Mouse (Mus musculus): ENCODE data around the gene Sf3a1. TPM values are rescaled to one million over a fixed set of nuclear protein-coding genes. Genes with fewer than 3 reads are reported as not detected.

Sf3a1 gene
- polyA plus RNA-seq (2014; fragmentation: Illumina TruSeq; extraction: RNeasy Lipid Tissue Mini Kit (QIAGEN cat#74804); ENCODE audit: low replicate concordance): 9.0 TPM

GRCm38 (mm10) chr11:4159808-4160708 is at the start of gene Sf3a1, which contains the start of gene Ccdc157:
Gene Sf3a1 (plus strand): TSS chr11:4160350.
Gene Ccdc157 (minus strand): TSS chr11:4160293.

GRCm38 (mm10) chr11:4122742-4123579 is 37.2 kb upstream of the Sf3a1 start, which contains the start of gene Sec14l2:
Gene Sec14l2 (minus strand): TSS chr11:4123415.

DNA sequence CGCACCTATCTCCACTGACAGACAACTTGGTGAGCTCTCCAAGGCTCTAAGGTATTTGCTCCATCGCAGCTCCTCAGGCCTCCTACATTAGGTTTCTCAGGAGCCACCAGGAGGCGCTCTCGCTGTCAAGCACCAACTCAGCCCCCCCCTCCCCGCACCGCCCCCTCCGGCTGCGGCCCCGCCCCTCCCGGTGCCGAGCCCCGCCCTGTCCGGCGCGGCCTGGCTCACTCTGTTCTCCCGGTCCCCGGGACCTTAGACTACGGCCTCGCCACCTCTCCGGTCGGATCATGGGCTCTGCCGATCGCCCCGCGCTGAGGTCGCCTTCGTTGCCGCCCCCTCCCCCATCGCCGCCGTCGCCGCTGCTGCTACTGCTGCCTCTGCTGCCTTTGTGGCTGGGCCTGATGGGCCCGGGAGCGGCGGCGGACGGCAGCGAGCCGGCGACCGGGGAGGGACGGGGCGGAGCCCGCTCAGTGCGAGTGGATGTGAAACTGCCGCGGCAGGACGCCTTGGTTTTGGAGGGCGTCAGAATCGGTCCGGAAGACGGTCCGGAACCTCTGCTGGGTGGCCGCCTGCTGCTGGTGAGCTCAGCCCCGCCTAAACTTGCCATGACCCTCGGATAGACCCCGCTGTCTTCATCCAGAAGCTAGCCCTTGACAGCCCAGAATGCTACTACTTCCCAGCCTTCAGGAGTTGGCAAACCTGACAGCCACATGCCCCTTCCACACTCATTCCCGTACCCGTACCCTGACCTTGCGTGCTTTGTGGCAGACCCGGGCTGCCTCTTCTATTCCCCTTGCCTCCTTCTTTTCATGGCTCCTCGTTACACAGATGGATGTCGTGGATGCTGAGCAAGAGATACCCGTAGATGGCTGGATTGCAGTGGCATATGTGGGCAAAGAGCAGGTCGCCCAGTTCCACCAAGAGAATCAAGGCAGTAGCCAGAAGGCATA is 24.9 kb upstream of the Sf3a1 start, which contains the start of gene Rnf215:
Gene Rnf215 (plus strand): TSS at position 217 of the 950 bp plus-strand sequence.

DNA sequence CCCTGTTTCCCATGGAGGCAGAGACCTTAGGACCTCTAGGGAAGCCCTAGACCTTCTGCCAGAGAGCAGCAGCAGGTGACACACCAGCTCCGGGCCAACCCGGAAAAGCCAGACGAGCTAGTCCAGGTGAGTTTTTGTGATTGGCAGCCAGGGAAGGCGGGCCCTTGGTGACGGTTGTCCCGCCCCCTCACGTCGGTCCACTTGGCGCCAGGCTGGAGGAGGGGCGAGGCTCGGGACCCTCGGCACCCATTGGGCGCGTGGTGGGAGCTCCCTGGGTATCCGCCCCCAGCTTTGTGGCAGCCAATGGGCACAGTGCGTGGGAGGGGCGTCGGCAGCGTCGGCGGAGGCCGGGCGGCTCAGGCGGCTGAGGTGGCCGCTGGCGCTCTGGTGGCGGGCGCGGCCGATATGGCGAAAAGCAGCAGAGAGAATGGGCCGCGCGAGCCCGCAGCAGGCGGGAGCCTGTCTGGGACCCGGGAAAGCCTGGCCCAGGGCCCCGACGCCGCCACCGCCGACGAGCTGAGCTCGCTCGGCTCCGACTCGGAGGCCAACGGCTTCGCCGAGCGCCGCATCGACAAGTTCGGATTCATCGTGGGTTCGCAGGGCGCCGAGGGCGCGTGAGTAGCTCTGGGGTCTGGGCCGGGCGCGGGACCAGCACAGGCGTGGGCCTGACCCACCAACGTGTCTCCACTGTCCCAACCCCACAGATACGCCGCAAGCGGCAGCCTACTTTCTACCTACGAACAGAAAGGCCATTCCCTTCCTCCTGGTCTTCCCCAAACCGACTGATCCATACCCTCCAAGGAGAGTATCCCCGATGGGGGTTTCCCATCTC is 26.6 kb downstream of the Sf3a1 start, which contains the start of gene Tbc1d10a:
Gene Tbc1d10a (plus strand): TSS at position 304 of the 832 bp plus-strand sequence.

GRCm38 (mm10) chr11:4217914-4218629 is 57.9 kb downstream of the Sf3a1 start, which contains the start of gene Castor1:
Gene Castor1 (plus strand): TSS chr11:4218225.

Other genes starting within 250 kb of the Sf3a1 start
- not detected for gene Slc35e4, start 245.7 kb upstream of the Sf3a1 start, polyA plus RNA-seq (2014; fragmentation: Illumina TruSeq; extraction: RNeasy Lipid Tissue Mini Kit (QIAGEN cat#74804); ENCODE audit: low replicate concordance)
- gene Tcn2, start 228.2 kb upstream of the Sf3a1 start, polyA plus RNA-seq (2014; fragmentation: Illumina TruSeq; extraction: RNeasy Lipid Tissue Mini Kit (QIAGEN cat#74804); ENCODE audit: low replicate concordance): 2.6 TPM
- gene Pes1, start 196.4 kb upstream of the Sf3a1 start, polyA plus RNA-seq (2014; fragmentation: Illumina TruSeq; extraction: RNeasy Lipid Tissue Mini Kit (QIAGEN cat#74804); ENCODE audit: low replicate concordance): 9.3 TPM
- not detected for gene 4930556J24Rik, start 183.6 kb upstream of the Sf3a1 start, polyA plus RNA-seq (2014; fragmentation: Illumina TruSeq; extraction: RNeasy Lipid Tissue Mini Kit (QIAGEN cat#74804); ENCODE audit: low replicate concordance)
- gene Gal3st1, start 176.7 kb upstream of the Sf3a1 start, polyA plus RNA-seq (2014; fragmentation: Illumina TruSeq; extraction: RNeasy Lipid Tissue Mini Kit (QIAGEN cat#74804); ENCODE audit: low replicate concordance): 0.89 TPM
- gene Sec14l4, start 128.9 kb upstream of the Sf3a1 start, polyA plus RNA-seq (2014; fragmentation: Illumina TruSeq; extraction: RNeasy Lipid Tissue Mini Kit (QIAGEN cat#74804); ENCODE audit: low replicate concordance): not detected
- gene Sec14l3, start 95.5 kb upstream of the Sf3a1 start, polyA plus RNA-seq (2014; fragmentation: Illumina TruSeq; extraction: RNeasy Lipid Tissue Mini Kit (QIAGEN cat#74804); ENCODE audit: low replicate concordance): not detected
- 11.7 TPM for gene Mtfp1, start 64.9 kb upstream of the Sf3a1 start, polyA plus RNA-seq (2014; fragmentation: Illumina TruSeq; extraction: RNeasy Lipid Tissue Mini Kit (QIAGEN cat#74804); ENCODE audit: low replicate concordance)
- gene Sec14l2, start 36.9 kb upstream of the Sf3a1 start, polyA plus RNA-seq (2014; fragmentation: Illumina TruSeq; extraction: RNeasy Lipid Tissue Mini Kit (QIAGEN cat#74804); ENCODE audit: low replicate concordance): 64.0 TPM
- gene Rnf215, start 25.1 kb upstream of the Sf3a1 start, polyA plus RNA-seq (2014; fragmentation: Illumina TruSeq; extraction: RNeasy Lipid Tissue Mini Kit (QIAGEN cat#74804); ENCODE audit: low replicate concordance): 2.5 TPM
- gene Ccdc157, start 57 bp upstream of the Sf3a1 start, polyA plus RNA-seq (2014; fragmentation: Illumina TruSeq; extraction: RNeasy Lipid Tissue Mini Kit (QIAGEN cat#74804); ENCODE audit: low replicate concordance): 1.3 TPM
- not detected for gene Tbc1d10a, start 26.4 kb downstream of the Sf3a1 start, polyA plus RNA-seq (2014; fragmentation: Illumina TruSeq; extraction: RNeasy Lipid Tissue Mini Kit (QIAGEN cat#74804); ENCODE audit: low replicate concordance)
- not detected for gene Castor1, start 57.9 kb downstream of the Sf3a1 start, polyA plus RNA-seq (2014; fragmentation: Illumina TruSeq; extraction: RNeasy Lipid Tissue Mini Kit (QIAGEN cat#74804); ENCODE audit: low replicate concordance)
- gene Osm, start 76.1 kb downstream of the Sf3a1 start, polyA plus RNA-seq (2014; fragmentation: Illumina TruSeq; extraction: RNeasy Lipid Tissue Mini Kit (QIAGEN cat#74804); ENCODE audit: low replicate concordance): not detected
- 0.74 TPM for gene Lif, start 97.2 kb downstream of the Sf3a1 start, polyA plus RNA-seq (2014; fragmentation: Illumina TruSeq; extraction: RNeasy Lipid Tissue Mini Kit (QIAGEN cat#74804); ENCODE audit: low replicate concordance)